Mouse (Mus musculus) G1E (cell line): ENCODE measurements at regions not wholly inside any gene's neighbourhood (a gene's known extent, or its start where the extent isn't known, plus 50 kb on each side); places are given as distances from the start of the nearest gene placed in this dataset.
"Not testable (repeated sequence)": the region's sequence is repeated elsewhere in the genome, so short reads cannot be mapped to it uniquely, and the experiment has no call there.

ENCODE experiments used
- ATAC-seq: 2 replicates; pipeline ENCODE4 v1.8.0; 2016; ENCODE audit warnings: mild to moderate bottlenecking; ENCODE audit not compliant: insufficient number of reproducible peaks, poor library complexity, low FRiP score, severe bottlenecking; ENCODE audit errors: extremely low read depth
- DNase-seq: peaks from one replicate; pipeline ENCODE4 v3.0.0; 2012; ENCODE audit warnings: low spot score
- H3K27me3 ChIP-seq: 2 replicates; pipeline ENCODE4 v1.6.1; 2012; ENCODE audit warnings: mild to moderate bottlenecking, low read length, inconsistent platforms; ENCODE audit not compliant: insufficient read depth
- H3K36me3 ChIP-seq: replicated peaks from 2 replicates; pipeline ENCODE3; 2012; ENCODE audit warnings: mild to moderate bottlenecking, inconsistent platforms
- H3K4me1 ChIP-seq: 2 replicates; pipeline ENCODE4 v1.6.1; 2012; ENCODE audit warnings: low read depth, low read length, inconsistent platforms, mixed read lengths; ENCODE audit not compliant: insufficient read depth
- H3K4me3 ChIP-seq: 2 replicates; pipeline ENCODE4 v1.5.1; 2012; ENCODE audit warnings: low read depth, mild to moderate bottlenecking, inconsistent platforms, low read length, moderate library complexity, mixed read lengths
- H3K9me3 ChIP-seq: replicated peaks from 2 replicates; pipeline ENCODE4 v1.6.1; 2012; ENCODE audit warnings: inconsistent platforms
- CTCF ChIP-seq: IDR thresholded peaks from 2 replicates; pipeline ENCODE4 v1.5.1; 2012; ENCODE audit warnings: low read depth, low read length, inconsistent platforms, mixed read lengths
- GATA1 ChIP-seq: IDR thresholded peaks from 2 replicates; pipeline ENCODE4 v1.6.1; 2012; ENCODE audit warnings: borderline replicate concordance, low read length, inconsistent platforms, mixed read lengths
- GATA2 ChIP-seq: IDR thresholded peaks from 2 replicates; pipeline ENCODE4 v1.6.1; 2012; ENCODE audit warnings: low read depth, low read length, inconsistent platforms, borderline replicate concordance
- POLR2AphosphoS5 ChIP-seq: IDR thresholded peaks from 2 replicates; pipeline ENCODE4 v1.6.1; 2012; ENCODE audit warnings: low read depth, low read length, inconsistent platforms; ENCODE audit not compliant: insufficient replicate concordance
- TAL1 ChIP-seq: conservative IDR thresholded peaks from 2 replicates; pipeline ENCODE4 v1.6.1; 2012; ENCODE audit warnings: low read depth, low read length, inconsistent platforms, mixed read lengths

GRCm38 (mm10) chr7:137671156-137671555 is 233.7 kb downstream of the Glrx3 start:
- no peaks in the 10 kb centered on the region for H3K27me3 ChIP-seq
- DNase-seq, result no peak
- H3K4me1 ChIP-seq, result no peaks in the 10 kb centered on the region
- H3K36me3 ChIP-seq, result no peaks in the 10 kb centered on the region
- peaks cover 82% of the 10 kb centered on the region for H3K9me3 ChIP-seq
- TF ChIP-seq GATA2 (no peak), POLR2AphosphoS5 (no peak), TAL1 (no peak), CTCF (no peak), GATA1 (no peak)
- ATAC-seq, result no peak
- no peak overlapping the region for H3K4me3 ChIP-seq

GRCm38 (mm10) chr7:137674596-137674995 is 237.2 kb downstream of the Glrx3 start:
- Histone ChIP-seq H3K4me3 (no peak overlapping the region), H3K4me1 (no peaks in the 10 kb centered on the region), H3K27me3 (no peaks in the 10 kb centered on the region), H3K36me3 (no peaks in the 10 kb centered on the region), H3K9me3 (peaks cover 74% of the 10 kb centered on the region)
- no peak for ATAC-seq
- no peak for TF ChIP-seq GATA1
- no peak for TF ChIP-seq CTCF
- TF ChIP-seq TAL1, result no peak
- no peak for TF ChIP-seq GATA2
- no peak for TF ChIP-seq POLR2AphosphoS5
- no peak for DNase-seq

- Histone ChIP-seq H3K36me3 (no peaks in the 10 kb centered on the region), H3K27me3 (no peaks in the 10 kb centered on the region), H3K4me3 (no peak overlapping the region), H3K9me3 (peaks cover 74% of the 10 kb centered on the region), H3K4me1 (no peaks in the 10 kb centered on the region)
- ATAC-seq (no peak), DNase-seq (no peak)
- TF ChIP-seq CTCF (no peak), GATA2 (no peak), TAL1 (no peak), POLR2AphosphoS5 (no peak), GATA1 (no peak)
Observed at GRCm38 (mm10) chr7:137675381-137675780, 238.0 kb downstream of the Glrx3 start.

GRCm38 (mm10) chr7:137684826-137685225 is 247.4 kb downstream of the Glrx3 start:
- DNase-seq, result no peak
- no peak for ATAC-seq

GRCm38 (mm10) chr7:137685320-137685719 is 247.9 kb downstream of the Glrx3 start:
- H3K4me1 ChIP-seq, result no peaks in the 10 kb centered on the region
- peaks cover 66% of the 10 kb centered on the region for H3K9me3 ChIP-seq
- H3K27me3 ChIP-seq, result no peaks in the 10 kb centered on the region
- DNase-seq (no peak), ATAC-seq (no peak)
- no peaks in the 10 kb centered on the region for H3K36me3 ChIP-seq
- H3K4me3 ChIP-seq, result no peak overlapping the region
- no peak for TF ChIP-seq POLR2AphosphoS5
- TF ChIP-seq GATA2, result no peak
- no peak for TF ChIP-seq TAL1
- no peak for TF ChIP-seq CTCF
- TF ChIP-seq GATA1, result no peak

More at GRCm38 (mm10) chr7:137684826-137685225, 247.4 kb downstream of the Glrx3 start:
- no peak for TF ChIP-seq CTCF
- TF ChIP-seq POLR2AphosphoS5, result no peak
- no peak for TF ChIP-seq GATA1
- no peak for TF ChIP-seq GATA2
- TF ChIP-seq TAL1, result no peak
- Histone ChIP-seq H3K4me1 (no peaks in the 10 kb centered on the region), H3K9me3 (peaks cover 66% of the 10 kb centered on the region), H3K36me3 (no peaks in the 10 kb centered on the region), H3K4me3 (no peak overlapping the region), H3K27me3 (no peaks in the 10 kb centered on the region)

GRCm38 (mm10) chr7:137696831-137697230 is 259.4 kb downstream of the Glrx3 start:
- no peak for TF ChIP-seq GATA2
- no peak for TF ChIP-seq POLR2AphosphoS5
- TF ChIP-seq TAL1, result no peak
- no peak for TF ChIP-seq GATA1
- no peak for TF ChIP-seq CTCF
- H3K27me3 ChIP-seq, result no peaks in the 10 kb centered on the region
- no peaks in the 10 kb centered on the region for H3K4me1 ChIP-seq
- DNase-seq (no peak), ATAC-seq (no peak)
- no peak overlapping the region for H3K4me3 ChIP-seq
- H3K36me3 ChIP-seq, result no peaks in the 10 kb centered on the region
- peaks cover 54% of the 10 kb centered on the region for H3K9me3 ChIP-seq

GRCm38 (mm10) chr7:137698501-137698900 is 261.1 kb downstream of the Glrx3 start:
- H3K36me3 ChIP-seq, H3K4me3 ChIP-seq, ATAC-seq, H3K27me3 ChIP-seq, DNase-seq, H3K4me1 ChIP-seq: not testable (repeated sequence)
- peaks cover 59% of the 10 kb centered on the region for H3K9me3 ChIP-seq
